Mouse (Mus musculus): ENCODE results near the gene Sipa1l3. TPM values are rescaled to one million over a fixed set of nuclear protein-coding genes. Genes with fewer than 3 reads are reported as not detected.

The Sipa1l3 gene
- total RNA-seq, 2 experiments from 2014 or later: 166 to 185 TPM

GRCm38 (mm10) chr7:29418231-29418630, 100.2 kb downstream of the Sipa1l3 start:
- no peak for DNase-seq (ENCODE audit: low spot score in 2 of 2)

- DNase-seq (ENCODE audit: low spot score in 2 of 2): no peak
Measured at GRCm38 (mm10) chr7:29417332-29418069, 100.9 kb downstream of the Sipa1l3 start.

- DNase-seq (ENCODE audit: low spot score in 2 of 2): no peak
Measured at GRCm38 (mm10) chr7:29416906-29417305, 101.5 kb downstream of the Sipa1l3 start.

GRCm38 (mm10) chr7:29411838-29412580, 106.4 kb downstream of the Sipa1l3 start:
- DNase-seq (ENCODE audit: low spot score in 2 of 2): no peak

GRCm38 (mm10) chr7:29411216-29411816, 107.1 kb downstream of the Sipa1l3 start:
- DNase-seq (ENCODE audit: low spot score in 2 of 2): no peak

GRCm38 (mm10) chr7:29410402-29410801, 108.0 kb downstream of the Sipa1l3 start:
- DNase-seq (ENCODE audit: low spot score in 2 of 2): no peak

- DNase-seq (ENCODE audit: low spot score in 2 of 2): no peak
Measured at GRCm38 (mm10) chr7:29406855-29407254, 111.6 kb downstream of the Sipa1l3 start.

- DNase-seq (ENCODE audit: low spot score in 2 of 2): no peak
Measured at GRCm38 (mm10) chr7:29404126-29404525, 114.3 kb downstream of the Sipa1l3 start.

- DNase-seq (ENCODE audit: low spot score in 2 of 2): no peak
Measured at GRCm38 (mm10) chr7:29402015-29402414, 116.4 kb downstream of the Sipa1l3 start.

- no peak for DNase-seq (ENCODE audit: low spot score in 2 of 2)
Measured at GRCm38 (mm10) chr7:29400451-29400850, 118.0 kb downstream of the Sipa1l3 start.

- DNase-seq (ENCODE audit: low spot score in 2 of 2): no peak
Measured at GRCm38 (mm10) chr7:29399056-29399455, 119.4 kb downstream of the Sipa1l3 start.

GRCm38 (mm10) chr7:29397486-29397885, 121.0 kb downstream of the Sipa1l3 start:
- no peak for DNase-seq (ENCODE audit: low spot score in 2 of 2)

GRCm38 (mm10) chr7:29396943-29397340, 121.5 kb downstream of the Sipa1l3 start:
- DNase-seq (ENCODE audit: low spot score in 2 of 2): no peak

- no peak for DNase-seq (ENCODE audit: low spot score in 2 of 2)
Measured at GRCm38 (mm10) chr7:29396216-29396942, 122.1 kb downstream of the Sipa1l3 start.

GRCm38 (mm10) chr7:29395179-29395578, 123.3 kb downstream of the Sipa1l3 start:
- DNase-seq (ENCODE audit: low spot score in 2 of 2): no peak

- peak in 1 of 2 experiments; percentile 63 for DNase-seq (ENCODE audit: low spot score in 2 of 2)
Measured at GRCm38 (mm10) chr7:29393292-29393691, 125.1 kb downstream of the Sipa1l3 start.

GRCm38 (mm10) chr7:29392805-29393204, 125.6 kb downstream of the Sipa1l3 start:
- no peak for DNase-seq (ENCODE audit: low spot score in 2 of 2)

- no peak for DNase-seq (ENCODE audit: low spot score in 2 of 2)
Measured at GRCm38 (mm10) chr7:29391761-29392512, 126.5 kb downstream of the Sipa1l3 start.

GRCm38 (mm10) chr7:29391112-29391760, 127.2 kb downstream of the Sipa1l3 start:
- no peak for DNase-seq (ENCODE audit: low spot score in 2 of 2)

GRCm38 (mm10) chr7:29390234-29390633, 128.2 kb downstream of the Sipa1l3 start:
- DNase-seq (ENCODE audit: low spot score in 2 of 2): peak in 1 of 2 experiments; percentile 66

Measured in layer of hippocampus, postnatal 14 days (tissue).